Mouse (Mus musculus) brown adipose tissue, adult 24 weeks (tissue): ENCODE data around the gene Glod4. TPM values are rescaled to one million over a fixed set of nuclear protein-coding genes. Genes with fewer than 3 reads are reported as not detected.
A peak's percentile ranks its signal among the peaks of the same experiment; 100 is the strongest.
"Not testable (repeated sequence)": the region's sequence is repeated elsewhere in the genome, so short reads cannot be mapped to it uniquely, and the experiment has no call there.

ENCODE experiments used
- H3K27ac ChIP-seq: fragments of 200-500 bp; replicated peaks from 2 replicates; pipeline ENCODE4 v1.5.1; 2012; ENCODE audit warnings: low read depth, mild to moderate bottlenecking, low read length
- H3K4me1 ChIP-seq: fragments of 200-500 bp; 2 replicates; pipeline ENCODE4 v1.6.1; 2012; ENCODE audit warnings: low read length, mixed read lengths; ENCODE audit not compliant: control insufficient read depth, insufficient read depth, insufficient read length
- H3K4me3 ChIP-seq: fragments of 200-500 bp; 2 replicates; pipeline ENCODE4 v1.5.1; 2012; ENCODE audit warnings: low read depth, mild to moderate bottlenecking, low read length, moderate library complexity; ENCODE audit not compliant: insufficient read depth
- polyA plus RNA-seq: library from polyadenylated mRNA; stranded (reverse); fragments of >200 nt; gene quantifications from 2 replicates; pipeline ENCODE4 v1.2.4, GENCODE M21; 2012; ENCODE audit not compliant: missing spikeins, insufficient read depth, insufficient read length

The Glod4 gene
- polyA plus RNA-seq, 1 experiment, result 62.0 TPM

DNA sequence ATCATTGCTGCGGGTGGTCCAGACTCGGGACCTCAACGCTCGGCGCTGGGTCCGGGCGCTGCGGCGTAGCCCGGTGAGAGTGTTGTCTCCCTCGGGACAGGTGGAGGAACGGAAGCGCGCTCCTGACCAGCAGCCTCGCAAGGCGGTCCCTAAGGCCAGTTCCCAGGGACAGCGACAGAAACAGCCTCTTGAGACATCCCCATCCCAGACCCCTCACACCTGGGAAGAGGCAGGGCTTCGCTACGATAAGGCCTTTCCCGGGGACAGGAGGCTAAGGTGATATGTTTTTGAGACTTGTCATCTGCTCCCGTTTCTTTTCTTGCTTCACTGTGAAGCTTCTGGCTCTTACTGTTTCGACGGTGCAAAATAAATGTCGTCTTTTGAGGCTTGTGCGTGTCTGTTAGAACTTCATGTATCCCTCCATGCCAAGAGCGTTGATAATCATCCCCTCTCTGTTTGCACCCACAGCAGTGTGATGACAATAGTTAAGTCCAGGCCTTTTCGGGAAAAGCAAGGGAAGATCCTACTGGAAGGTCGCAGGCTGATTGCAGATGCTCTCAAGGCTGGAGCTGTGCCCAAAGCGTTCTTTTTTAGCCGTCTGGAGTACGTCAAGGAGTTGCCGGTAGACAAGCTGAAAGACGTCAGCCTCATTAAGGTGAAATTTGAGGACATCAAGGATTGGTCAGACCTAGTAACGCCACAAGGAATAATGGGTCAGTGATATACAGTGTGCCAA, 454 bp upstream of the Glod4 start:
- Histone ChIP-seq H3K4me1 (no peaks in the 10 kb centered on the region), H3K4me3 (peak overlapping the region; percentile 82), H3K27ac (peak overlapping the region; percentile 74)

GRCm38 (mm10) chr11:76239750-76240149, 3.8 kb downstream of the Glod4 start:
- Histone ChIP-seq H3K4me3 (no peak overlapping the region), H3K27ac (no peak overlapping the region), H3K4me1 (no peaks in the 10 kb centered on the region)

DNA sequence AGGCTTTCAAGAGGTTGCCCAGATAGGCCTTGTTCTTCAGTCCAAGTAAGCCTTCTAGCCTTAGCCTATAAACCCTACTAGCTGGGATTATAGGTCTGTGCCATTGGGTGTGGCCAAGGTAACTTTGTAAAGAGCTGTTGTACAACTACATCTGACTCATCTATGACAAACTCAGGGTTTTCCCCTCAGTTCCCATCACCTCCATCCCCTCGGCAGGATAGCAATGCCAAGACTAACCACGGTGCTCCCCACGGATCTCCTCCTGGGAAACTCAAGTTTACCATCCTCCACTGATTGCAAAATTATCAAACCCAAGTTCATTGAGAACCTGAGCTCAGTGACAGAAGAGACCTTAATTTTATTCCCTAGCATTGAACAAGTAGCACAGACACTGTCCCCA, 7.4 kb downstream of the Glod4 start:
- Histone ChIP-seq H3K4me1 (no peaks in the 10 kb centered on the region), H3K27ac (no peak overlapping the region), H3K4me3 (no peak overlapping the region)

- H3K4me1 ChIP-seq, result no peaks in the 10 kb centered on the region
- no peak overlapping the region for H3K4me3 ChIP-seq
- no peak overlapping the region for H3K27ac ChIP-seq
Measured at GRCm38 (mm10) chr11:76225051-76225450, 18.5 kb downstream of the Glod4 start.

GRCm38 (mm10) chr11:76224631-76225030, 18.9 kb downstream of the Glod4 start:
- Histone ChIP-seq H3K4me1 (no peaks in the 10 kb centered on the region), H3K4me3 (no peak overlapping the region), H3K27ac (no peak overlapping the region)

DNA sequence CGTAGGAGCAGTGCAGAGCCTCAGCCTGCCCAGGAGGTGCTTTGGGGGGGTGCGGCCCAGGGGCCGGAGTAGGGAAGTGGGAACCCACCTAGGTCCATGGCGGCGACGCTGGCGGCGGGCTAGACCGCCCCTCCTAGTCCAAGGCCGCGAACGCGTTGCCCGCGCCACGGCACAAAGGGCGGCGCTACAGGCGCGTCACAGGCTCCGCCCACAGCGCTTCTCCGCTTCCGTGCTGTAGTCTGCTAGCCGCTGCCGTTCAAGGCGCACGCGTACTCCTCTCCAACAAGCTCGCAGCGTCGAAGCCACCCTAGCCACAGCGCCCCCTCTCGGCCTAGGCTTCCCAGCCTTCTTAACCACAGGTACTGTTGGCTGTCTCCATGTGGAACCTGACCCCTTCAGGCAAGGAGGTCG, 26.1 kb downstream of the Glod4 start, which contains the start of the genes Dbil5 and Gemin4:
Gene Dbil5 (plus strand): TSS at position 219 of the 411 bp plus-strand sequence.
Gene Gemin4 (minus strand): TSS at position 275 of the 411 bp plus-strand sequence.
- Histone ChIP-seq H3K4me3 (peak within 1 kb of the TSS; percentile 76), H3K4me1 (no peaks in the 10 kb centered on the region), H3K27ac (peak within 1 kb of the TSS; percentile 79)

DNA sequence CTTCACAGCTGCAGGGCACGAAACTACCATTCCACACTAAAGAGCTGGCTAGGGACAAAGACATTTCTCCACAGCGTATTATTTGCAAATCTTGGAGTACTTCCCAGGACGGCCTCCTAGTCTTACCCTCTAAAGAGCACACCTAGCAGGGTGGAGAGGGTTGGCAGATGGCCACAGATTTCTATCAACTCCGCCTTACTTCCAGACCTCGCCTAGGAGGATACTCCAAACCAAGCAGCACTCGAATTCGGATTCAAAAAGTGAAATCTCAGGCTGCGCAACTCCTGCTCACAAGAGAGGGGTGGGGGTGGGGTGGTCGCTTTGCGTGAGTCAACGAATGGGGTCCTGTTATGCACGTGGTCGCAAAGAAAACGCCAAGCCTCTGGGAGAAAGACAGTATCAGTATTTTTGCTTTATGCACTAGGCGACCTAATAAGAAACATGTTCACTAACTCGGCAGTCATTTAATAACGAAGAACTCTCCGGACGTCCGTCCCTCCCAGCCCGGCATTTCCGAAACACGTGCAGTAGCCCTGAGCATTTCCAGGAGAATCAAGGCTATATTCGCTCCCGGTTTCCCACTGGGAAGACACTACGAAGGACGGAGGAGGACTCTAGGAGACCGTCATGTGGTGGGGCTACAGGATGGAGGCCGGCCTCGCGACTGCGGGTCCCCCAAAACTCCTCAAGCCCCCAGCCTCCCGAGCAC, 26.7 kb downstream of the Glod4 start:
- peak overlapping the region; percentile 79 for H3K27ac ChIP-seq
- peak overlapping the region; percentile 76 for H3K4me3 ChIP-seq
- H3K4me1 ChIP-seq, result peaks cover 3% of the 10 kb centered on the region; the same call in 1 of the 2 replicates

DNA sequence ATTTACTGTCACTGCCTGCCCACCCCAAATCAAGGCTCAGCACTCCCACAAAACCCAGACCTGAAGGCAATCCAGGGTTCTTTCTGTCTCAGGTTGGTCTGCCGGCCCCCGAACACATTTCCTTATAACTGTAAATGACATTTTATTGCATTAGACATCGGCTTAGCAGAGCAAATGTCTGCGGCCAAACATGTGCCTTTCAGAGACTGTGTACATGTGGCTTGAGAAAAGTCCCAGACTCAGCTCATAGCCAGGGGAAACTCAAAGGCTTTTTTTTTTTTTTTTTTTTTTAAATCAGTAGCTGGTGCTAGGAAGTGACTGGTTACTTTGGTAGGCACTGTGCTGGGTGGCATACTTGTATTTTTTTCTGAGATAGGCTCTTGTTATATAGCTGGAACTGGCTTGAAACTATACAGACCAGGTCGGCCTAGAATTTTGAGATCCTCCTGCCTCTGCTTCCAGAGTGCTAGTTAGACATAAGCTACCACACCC, 27.4 kb downstream of the Glod4 start:
- Histone ChIP-seq H3K4me3 (no peak overlapping the region), H3K4me1 (peaks cover 4% of the 10 kb centered on the region; the same call in 1 of the 2 replicates), H3K27ac (no peak overlapping the region)

- H3K4me3 ChIP-seq, result no peak overlapping the region
- peaks cover 4% of the 10 kb centered on the region; the same call in 1 of the 2 replicates for H3K4me1 ChIP-seq
- no peak overlapping the region for H3K27ac ChIP-seq
Measured at GRCm38 (mm10) chr11:76215011-76215410, 28.5 kb downstream of the Glod4 start.

DNA sequence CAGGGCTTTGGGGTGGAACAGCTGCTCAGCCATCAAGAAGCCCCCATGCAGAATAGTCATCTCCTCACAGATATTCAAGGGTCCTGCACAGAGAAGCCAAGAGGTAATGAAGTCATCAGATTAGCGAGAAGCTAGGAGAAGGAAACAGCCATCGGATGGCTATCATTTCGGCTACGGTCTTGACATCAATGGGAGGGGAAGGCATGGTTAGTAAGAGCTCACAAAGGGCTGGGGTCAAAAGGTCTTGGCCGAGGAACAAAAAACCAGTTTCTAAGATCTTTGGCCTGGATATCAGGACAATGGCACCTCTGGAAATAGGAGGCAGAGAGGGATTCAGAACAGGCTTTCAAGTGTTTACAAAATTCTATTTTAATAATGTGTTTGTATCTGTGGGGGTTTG, 29.7 kb downstream of the Glod4 start:
- no peak overlapping the region for H3K4me3 ChIP-seq
- H3K27ac ChIP-seq, result no peak overlapping the region
- H3K4me1 ChIP-seq, result peaks cover 4% of the 10 kb centered on the region; the same call in 1 of the 2 replicates

GRCm38 (mm10) chr11:76211595-76211994, 31.9 kb downstream of the Glod4 start:
- not testable (repeated sequence) for H3K4me3 ChIP-seq, H3K4me1 ChIP-seq, H3K27ac ChIP-seq

GRCm38 (mm10) chr11:76210228-76210985, 33.1 kb downstream of the Glod4 start:
- H3K4me3 ChIP-seq, result no peak overlapping the region

GRCm38 (mm10) chr11:76206793-76207192, 36.7 kb downstream of the Glod4 start:
- H3K4me1 ChIP-seq, result no peaks in the 10 kb centered on the region
- no peak overlapping the region for H3K27ac ChIP-seq
- H3K4me3 ChIP-seq, result no peak overlapping the region

More at GRCm38 (mm10) chr11:76210228-76210985, 33.1 kb downstream of the Glod4 start:
- peaks cover 4% of the 10 kb centered on the region; the same call in 1 of the 2 replicates for H3K4me1 ChIP-seq
- no peak overlapping the region for H3K27ac ChIP-seq

DNA sequence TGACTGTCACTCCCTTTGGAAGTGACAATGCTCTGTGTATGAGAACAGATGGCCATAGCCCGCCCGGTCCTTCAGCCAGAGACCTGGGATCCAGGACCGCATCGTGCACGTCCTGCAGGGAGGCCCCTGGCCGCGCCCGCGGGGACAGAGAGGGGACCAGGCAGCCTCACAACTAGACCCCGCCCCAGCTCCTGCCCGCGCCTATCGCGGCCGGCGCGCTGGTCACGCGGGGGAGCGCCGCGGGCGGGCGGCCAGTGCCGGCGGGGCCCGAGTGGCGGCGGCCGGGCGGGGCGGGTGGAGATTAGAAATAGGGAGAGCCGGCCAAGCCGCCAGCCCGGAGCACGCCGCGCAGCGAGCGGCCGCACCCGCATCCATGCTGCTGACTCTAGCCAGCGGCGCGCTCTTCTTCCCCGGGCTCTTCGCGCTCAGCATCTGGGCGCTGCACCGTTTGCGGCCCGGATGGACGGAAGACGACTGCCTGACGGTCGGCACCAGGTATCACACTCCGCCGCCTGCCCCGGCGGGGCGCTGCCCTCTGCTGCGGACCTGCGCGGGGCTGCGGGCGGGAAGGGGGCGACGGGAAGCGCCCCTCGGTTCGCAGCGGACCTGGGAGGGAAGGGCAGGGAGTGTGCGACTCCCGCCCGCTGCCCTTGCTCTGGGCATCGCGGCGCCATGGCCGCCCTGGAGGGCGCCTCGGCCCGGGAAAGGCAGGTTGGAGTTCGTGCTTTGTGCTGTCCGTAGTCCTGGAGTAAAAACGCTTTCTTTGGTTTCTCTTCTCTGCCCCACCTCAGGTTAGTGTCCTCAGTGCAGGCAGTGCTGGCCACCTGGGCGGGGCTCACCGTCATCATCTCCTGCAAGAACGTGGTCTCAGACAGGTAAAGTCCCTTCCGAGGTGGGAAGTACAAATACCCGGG, 41.5 kb downstream of the Glod4 start:
- no peaks in the 10 kb centered on the region for H3K4me1 ChIP-seq
- peak overlapping the region; percentile 85 for H3K4me3 ChIP-seq
- 0 out of 2 replicates have a peak overlapping the region, but pooled peaks have one; percentile 19 for H3K27ac ChIP-seq
